Mouse (Mus musculus): ENCODE measurements around the gene Atp5h. TPM values are rescaled to one million over a fixed set of nuclear protein-coding genes. Genes with fewer than 3 reads are reported as not detected.

Atp5h gene
- polyA plus RNA-seq, 1 experiment, result 40.4 TPM

GRCm38 (mm10) chr11:115451781-115452241 lies 32.0 kb upstream of the Atp5h start:
- H3K27me3 ChIP-seq (ENCODE audit: control insufficient read depth, insufficient read depth, low read length), result no peaks in the 10 kb centered on the region
- H3K4me1 ChIP-seq (ENCODE audit: control insufficient read depth, insufficient read depth, insufficient read length), result peaks cover 5% of the 10 kb centered on the region; the same call in 1 of the 2 replicates
- peak; percentile 16 to 61 for DNase-seq (ENCODE audit: low read depth in 1 of 2, low spot score in 2 of 2)
- 34% methylated on average over 8 of the region's 8 CpGs for WGBS
- no peak overlapping the region for H3K4me3 ChIP-seq (ENCODE audit: extremely low read depth, insufficient read depth, insufficient read length)
- no peaks in the 10 kb centered on the region for H3K36me3 ChIP-seq (ENCODE audit: control insufficient read depth, insufficient read depth, low read length)
- TF ChIP-seq CTCF (IDR thresholded peaks at IDR 0.05; ENCODE audit: extremely low read depth, insufficient read depth, insufficient read length, insufficient replicate concordance) (no peak), POLR2A (IDR thresholded peaks at IDR 0.05; ENCODE audit: low read depth, low read length) (no peak)
- H3K27ac ChIP-seq (ENCODE audit: insufficient read depth, low read length), result peak overlapping the region; percentile 76

GRCm38 (mm10) chr11:115450176-115450575 lies 30.4 kb upstream of the Atp5h start:
- Histone ChIP-seq H3K27me3 (ENCODE audit: control insufficient read depth, insufficient read depth, low read length) (no peaks in the 10 kb centered on the region), H3K27ac (ENCODE audit: insufficient read depth, low read length) (no peak overlapping the region), H3K4me1 (ENCODE audit: control insufficient read depth, insufficient read depth, insufficient read length) (peaks cover 5% of the 10 kb centered on the region; the same call in 1 of the 2 replicates), H3K4me3 (ENCODE audit: extremely low read depth, insufficient read depth, insufficient read length) (no peak overlapping the region), H3K36me3 (ENCODE audit: control insufficient read depth, insufficient read depth, low read length) (no peaks in the 10 kb centered on the region)
- WGBS, result 92% methylated on average over 7 of the region's 7 CpGs
- no peak for DNase-seq (ENCODE audit: low read depth in 1 of 2, low spot score in 2 of 2)
- TF ChIP-seq CTCF (IDR thresholded peaks at IDR 0.05; ENCODE audit: extremely low read depth, insufficient read depth, insufficient read length, insufficient replicate concordance), result no peak
- TF ChIP-seq POLR2A (IDR thresholded peaks at IDR 0.05; ENCODE audit: low read depth, low read length), result no peak

- TF ChIP-seq POLR2A (IDR thresholded peaks at IDR 0.05; ENCODE audit: low read depth, low read length) (no peak), CTCF (IDR thresholded peaks at IDR 0.05; ENCODE audit: extremely low read depth, insufficient read depth, insufficient read length, insufficient replicate concordance) (no peak)
- DNase-seq (ENCODE audit: low read depth in 1 of 2, low spot score in 2 of 2), result no peak
- Histone ChIP-seq H3K27ac (ENCODE audit: insufficient read depth, low read length) (no peak overlapping the region), H3K4me3 (ENCODE audit: extremely low read depth, insufficient read depth, insufficient read length) (no peak overlapping the region), H3K4me1 (ENCODE audit: control insufficient read depth, insufficient read depth, insufficient read length) (peaks cover 5% of the 10 kb centered on the region; the same call in 1 of the 2 replicates), H3K27me3 (ENCODE audit: control insufficient read depth, insufficient read depth, low read length) (no peaks in the 10 kb centered on the region), H3K36me3 (ENCODE audit: control insufficient read depth, insufficient read depth, low read length) (no peaks in the 10 kb centered on the region)
- WGBS, result 85% methylated on average over 7 of the region's 7 CpGs
Observed at GRCm38 (mm10) chr11:115448998-115449397, 29.2 kb upstream of the Atp5h start.

GRCm38 (mm10) chr11:115448075-115448474 lies 28.3 kb upstream of the Atp5h start:
- Histone ChIP-seq H3K4me1 (ENCODE audit: control insufficient read depth, insufficient read depth, insufficient read length) (peaks cover 5% of the 10 kb centered on the region; the same call in 1 of the 2 replicates), H3K27ac (ENCODE audit: insufficient read depth, low read length) (no peak overlapping the region), H3K36me3 (ENCODE audit: control insufficient read depth, insufficient read depth, low read length) (no peaks in the 10 kb centered on the region), H3K27me3 (ENCODE audit: control insufficient read depth, insufficient read depth, low read length) (no peaks in the 10 kb centered on the region), H3K4me3 (ENCODE audit: extremely low read depth, insufficient read depth, insufficient read length) (no peak overlapping the region)
- no peak for TF ChIP-seq POLR2A (IDR thresholded peaks at IDR 0.05; ENCODE audit: low read depth, low read length)
- TF ChIP-seq CTCF (IDR thresholded peaks at IDR 0.05; ENCODE audit: extremely low read depth, insufficient read depth, insufficient read length, insufficient replicate concordance), result no peak
- no peak for DNase-seq (ENCODE audit: low read depth in 1 of 2, low spot score in 2 of 2)
- WGBS, result 90% methylated on average over 16 of the region's 16 CpGs

- Histone ChIP-seq H3K4me1 (ENCODE audit: control insufficient read depth, insufficient read depth, insufficient read length) (peaks cover 5% of the 10 kb centered on the region; the same call in 1 of the 2 replicates), H3K27ac (ENCODE audit: insufficient read depth, low read length) (no peak overlapping the region), H3K27me3 (ENCODE audit: control insufficient read depth, insufficient read depth, low read length) (no peaks in the 10 kb centered on the region), H3K4me3 (ENCODE audit: extremely low read depth, insufficient read depth, insufficient read length) (no peak overlapping the region), H3K36me3 (ENCODE audit: control insufficient read depth, insufficient read depth, low read length) (no peaks in the 10 kb centered on the region)
- no peak for TF ChIP-seq POLR2A (IDR thresholded peaks at IDR 0.05; ENCODE audit: low read depth, low read length)
- no peak for TF ChIP-seq CTCF (IDR thresholded peaks at IDR 0.05; ENCODE audit: extremely low read depth, insufficient read depth, insufficient read length, insufficient replicate concordance)
- no peak for DNase-seq (ENCODE audit: low read depth in 1 of 2, low spot score in 2 of 2)
- WGBS, result 93% methylated on average over 11 of the region's 11 CpGs
Observed at GRCm38 (mm10) chr11:115447321-115447885, 27.6 kb upstream of the Atp5h start.

- no peak overlapping the region for H3K27ac ChIP-seq (ENCODE audit: insufficient read depth, low read length)
- no peaks in the 10 kb centered on the region for H3K27me3 ChIP-seq (ENCODE audit: control insufficient read depth, insufficient read depth, low read length)
- H3K36me3 ChIP-seq (ENCODE audit: control insufficient read depth, insufficient read depth, low read length), result no peaks in the 10 kb centered on the region
- 0 out of 2 replicates have a peak, but pooled peaks cover 3% of the 10 kb centered on the region for H3K4me1 ChIP-seq (ENCODE audit: control insufficient read depth, insufficient read depth, insufficient read length)
- no peak for DNase-seq (ENCODE audit: low read depth in 1 of 2, low spot score in 2 of 2)
- TF ChIP-seq POLR2A (IDR thresholded peaks at IDR 0.05; ENCODE audit: low read depth, low read length), result no peak
- no peak for TF ChIP-seq CTCF (IDR thresholded peaks at IDR 0.05; ENCODE audit: extremely low read depth, insufficient read depth, insufficient read length, insufficient replicate concordance)
- 81% methylated on average over 3 of the region's 3 CpGs for WGBS
- no peak overlapping the region for H3K4me3 ChIP-seq (ENCODE audit: extremely low read depth, insufficient read depth, insufficient read length)
Observed at GRCm38 (mm10) chr11:115446906-115447305, 27.1 kb upstream of the Atp5h start.

GRCm38 (mm10) chr11:115441417-115441816 lies 21.7 kb upstream of the Atp5h start:
- Histone ChIP-seq H3K27me3 (ENCODE audit: control insufficient read depth, insufficient read depth, low read length) (no peaks in the 10 kb centered on the region), H3K4me3 (ENCODE audit: extremely low read depth, insufficient read depth, insufficient read length) (no peak overlapping the region), H3K4me1 (ENCODE audit: control insufficient read depth, insufficient read depth, insufficient read length) (no peaks in the 10 kb centered on the region), H3K27ac (ENCODE audit: insufficient read depth, low read length) (no peak overlapping the region), H3K36me3 (ENCODE audit: control insufficient read depth, insufficient read depth, low read length) (no peaks in the 10 kb centered on the region)
- DNase-seq (ENCODE audit: low read depth in 1 of 2, low spot score in 2 of 2), result no peak
- no peak for TF ChIP-seq CTCF (IDR thresholded peaks at IDR 0.05; ENCODE audit: extremely low read depth, insufficient read depth, insufficient read length, insufficient replicate concordance)
- TF ChIP-seq POLR2A (IDR thresholded peaks at IDR 0.05; ENCODE audit: low read depth, low read length), result no peak
- 77% methylated on average over 15 of the region's 15 CpGs for WGBS
